Mouse (Mus musculus) hindbrain, embryonic 12.5 days (tissue): Measurements from ENCODE around the gene Atp6v1g2. TPM values are rescaled to one million over a fixed set of nuclear protein-coding genes. Genes with fewer than 3 reads are reported as not detected.

Experiments used
- ATAC-seq: fragments of 200-750 bp; cut with Nextera tagmentation; 2 replicates; pipeline ENCODE4 v1.8.0; 2017; ENCODE audit warnings: moderate TSS enrichment; ENCODE audit not compliant: low FRiP score
- H3K27ac ChIP-seq: fragments of 300-500 bp; sonication (generic); 2 replicates; pipeline ENCODE4 v1.5.1; 2016; ENCODE audit warnings: mild to moderate bottlenecking
- H3K27me3 ChIP-seq: fragments of 300-500 bp; sonication (generic); 2 replicates; pipeline ENCODE4 v1.6.1; 2016; ENCODE audit warnings: mild to moderate bottlenecking
- H3K36me3 ChIP-seq: fragments of 300-500 bp; sonication (generic); 2 replicates; pipeline ENCODE4 v1.6.1; 2016; ENCODE audit warnings: mild to moderate bottlenecking
- H3K4me1 ChIP-seq: fragments of 300-500 bp; sonication (generic); 2 replicates; pipeline ENCODE4 v1.6.1; 2016
- H3K4me2 ChIP-seq: fragments of 300-500 bp; sonication (generic); replicated peaks from 2 replicates; pipeline ENCODE4 v1.6.1; 2016; ENCODE audit warnings: mild to moderate bottlenecking
- H3K4me3 ChIP-seq: fragments of 300-500 bp; sonication (generic); 2 replicates; pipeline ENCODE4 v1.5.1; 2016; ENCODE audit warnings: mild to moderate bottlenecking
- H3K9ac ChIP-seq: fragments of 300-500 bp; sonication (generic); 2 replicates; pipeline ENCODE4 v1.6.1; 2016; ENCODE audit warnings: mild to moderate bottlenecking, moderate library complexity
- H3K9me3 ChIP-seq: fragments of 300-500 bp; sonication (generic); replicated peaks from 2 replicates; pipeline ENCODE4 v1.6.1; 2016; ENCODE audit warnings: mild to moderate bottlenecking
- WGBS: fragments of 180-500 bp; shearing (Covaris S2); methylation state at CpG from one replicate; pipeline ENCODE4 v1.1.7; 2016; 5-methylcytosine and 5-hydroxymethylcytosine counted together
- polyA plus RNA-seq: library from polyadenylated mRNA; unstranded; fragments of >200 nt; fragmentation: Nextera tagmentation; extraction: Ambion mirVana; gene quantifications from 2 replicates; pipeline ENCODE4 v1.2.1, GENCODE M21; 2016

Gene Atp6v1g2
- 21.1 and 23.0 TPM in 2 replicates for polyA plus RNA-seq

- WGBS: 84% methylated on average over 18 of the region's 18 CpGs
- H3K27me3 ChIP-seq: no peaks in the 10 kb centered on the region
- no peak for ATAC-seq
- H3K4me1 ChIP-seq: peaks cover 34% of the 10 kb centered on the region
- H3K36me3 ChIP-seq: peaks cover 28% of the 10 kb centered on the region
- no peaks in the 10 kb centered on the region for H3K9me3 ChIP-seq
- peak within 1 kb of the TSS; percentile 95; the same call in 1 of the 2 replicates for H3K27ac ChIP-seq
- H3K4me2 ChIP-seq: peak within 1 kb of the TSS; percentile 78
- H3K4me3 ChIP-seq: peak within 1 kb of the TSS; percentile 56
- H3K9ac ChIP-seq: peak within 1 kb of the TSS; percentile 85; the same call in 1 of the 2 replicates
Measured at GRCm38 (mm10) chr17:35233114-35233980, at the start of gene Atp6v1g2. Gene Atp6v1g2 (plus strand): TSS chr17:35233660.

GRCm38 (mm10) chr17:35185639-35186611 is 47.5 kb upstream of the Atp6v1g2 start:
- ATAC-seq: peak; percentile 11; the same call in 1 of the 2 replicates
- peak overlapping the region; percentile 30 for H3K4me3 ChIP-seq
- no peaks in the 10 kb centered on the region for H3K9me3 ChIP-seq
- WGBS: 2% methylated on average over 18 of the region's 18 CpGs
- H3K27ac ChIP-seq: peak overlapping the region; percentile 57
- H3K27me3 ChIP-seq: 0 out of 2 replicates have a peak, but pooled peaks cover 6% of the 10 kb centered on the region
- H3K36me3 ChIP-seq: no peaks in the 10 kb centered on the region
- H3K4me2 ChIP-seq: peak overlapping the region; percentile 53
- H3K9ac ChIP-seq: peak overlapping the region; percentile 50; the same call in 1 of the 2 replicates
- peaks cover 4% of the 10 kb centered on the region for H3K4me1 ChIP-seq

- Histone ChIP-seq H3K27ac (peak overlapping the region; percentile 57), H3K4me1 (peaks cover 4% of the 10 kb centered on the region), H3K27me3 (0 out of 2 replicates have a peak, but pooled peaks cover 6% of the 10 kb centered on the region), H3K4me3 (peak overlapping the region; percentile 30), H3K9ac (no peak overlapping the region), H3K36me3 (no peaks in the 10 kb centered on the region), H3K4me2 (peak overlapping the region; percentile 53), H3K9me3 (no peaks in the 10 kb centered on the region)
- ATAC-seq: peak; percentile 43; the same call in 1 of the 2 replicates
- WGBS: 1% methylated on average over 4 of the region's 4 CpGs
Measured at GRCm38 (mm10) chr17:35186681-35187080, 46.8 kb upstream of the Atp6v1g2 start.

GRCm38 (mm10) chr17:35187345-35187744 is 46.1 kb upstream of the Atp6v1g2 start:
- no peak overlapping the region for H3K4me3 ChIP-seq
- H3K27me3 ChIP-seq: 0 out of 2 replicates have a peak, but pooled peaks cover 6% of the 10 kb centered on the region
- no peak overlapping the region for H3K27ac ChIP-seq
- WGBS: 81% methylated on average over 4 of the region's 4 CpGs
- H3K4me1 ChIP-seq: peaks cover 4% of the 10 kb centered on the region
- H3K36me3 ChIP-seq: no peaks in the 10 kb centered on the region
- H3K9ac ChIP-seq: no peak overlapping the region
- no peak overlapping the region for H3K4me2 ChIP-seq
- H3K9me3 ChIP-seq: no peaks in the 10 kb centered on the region
- ATAC-seq: no peak

GRCm38 (mm10) chr17:35187959-35188610 is 45.4 kb upstream of the Atp6v1g2 start, which contains the start of gene Lst1:
Gene Lst1 (minus strand): TSS chr17:35188439.
- WGBS: 67% methylated on average over 7 of the region's 7 CpGs
- Histone ChIP-seq H3K9me3 (no peaks in the 10 kb centered on the region), H3K9ac (no peak within 1 kb of the TSS), H3K27me3 (0 out of 2 replicates have a peak, but pooled peaks cover 9% of the 10 kb centered on the region), H3K36me3 (no peaks in the 10 kb centered on the region), H3K4me2 (no peak within 1 kb of the TSS), H3K4me1 (peaks cover 4% of the 10 kb centered on the region), H3K27ac (no peak within 1 kb of the TSS), H3K4me3 (no peak within 1 kb of the TSS)
- ATAC-seq: no peak

GRCm38 (mm10) chr17:35189186-35189585 is 44.3 kb upstream of the Atp6v1g2 start:
- no peak for ATAC-seq
- WGBS: 73% methylated on average over 1 of the region's 1 CpGs

DNA sequence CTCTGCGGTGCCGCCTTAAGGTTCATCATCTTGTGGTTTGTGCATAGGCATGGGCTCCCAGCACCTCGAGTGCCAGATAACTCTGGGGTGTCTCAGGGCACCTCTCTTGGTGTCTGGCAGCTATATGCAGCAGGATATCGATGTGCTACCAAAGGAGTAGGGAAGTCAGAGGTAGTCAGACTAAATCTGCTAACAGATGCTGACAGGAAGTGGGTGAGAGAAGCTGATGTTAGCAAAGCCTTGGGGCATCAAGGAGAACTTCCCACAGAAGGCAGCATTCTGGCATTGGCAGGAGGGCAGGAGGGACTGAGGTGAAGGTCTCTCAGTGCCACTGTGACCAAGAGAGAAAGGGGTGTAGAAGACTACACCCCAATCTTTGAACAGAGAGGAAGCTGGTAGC is 43.4 kb upstream of the Atp6v1g2 start:
- no peak overlapping the region for H3K9ac ChIP-seq
- H3K9me3 ChIP-seq: no peaks in the 10 kb centered on the region
- ATAC-seq: no peak
- no peak overlapping the region for H3K27ac ChIP-seq
- H3K4me3 ChIP-seq: no peak overlapping the region
- 71% methylated on average over 4 of the region's 4 CpGs for WGBS
- H3K4me1 ChIP-seq: peaks cover 11% of the 10 kb centered on the region
- H3K36me3 ChIP-seq: no peaks in the 10 kb centered on the region
- no peak overlapping the region for H3K4me2 ChIP-seq
- H3K27me3 ChIP-seq: peaks cover 22% of the 10 kb centered on the region

More at GRCm38 (mm10) chr17:35189186-35189585, 44.3 kb upstream of the Atp6v1g2 start:
- H3K27me3 ChIP-seq: peaks cover 15% of the 10 kb centered on the region
- peaks cover 4% of the 10 kb centered on the region for H3K4me1 ChIP-seq
- H3K36me3 ChIP-seq: no peaks in the 10 kb centered on the region
- no peak overlapping the region for H3K4me3 ChIP-seq
- no peak overlapping the region for H3K4me2 ChIP-seq
- H3K9me3 ChIP-seq: no peaks in the 10 kb centered on the region
- H3K9ac ChIP-seq: no peak overlapping the region
- no peak overlapping the region for H3K27ac ChIP-seq

GRCm38 (mm10) chr17:35191723-35192122 is 41.7 kb upstream of the Atp6v1g2 start:
- WGBS: 65% methylated on average over 2 of the region's 2 CpGs
- H3K36me3 ChIP-seq: no peaks in the 10 kb centered on the region
- H3K4me2 ChIP-seq: no peak overlapping the region
- no peak overlapping the region for H3K4me3 ChIP-seq
- peaks cover 38% of the 10 kb centered on the region for H3K27me3 ChIP-seq
- no peak overlapping the region for H3K9ac ChIP-seq
- no peak overlapping the region for H3K27ac ChIP-seq
- no peaks in the 10 kb centered on the region for H3K9me3 ChIP-seq
- no peak for ATAC-seq
- H3K4me1 ChIP-seq: peaks cover 18% of the 10 kb centered on the region

DNA sequence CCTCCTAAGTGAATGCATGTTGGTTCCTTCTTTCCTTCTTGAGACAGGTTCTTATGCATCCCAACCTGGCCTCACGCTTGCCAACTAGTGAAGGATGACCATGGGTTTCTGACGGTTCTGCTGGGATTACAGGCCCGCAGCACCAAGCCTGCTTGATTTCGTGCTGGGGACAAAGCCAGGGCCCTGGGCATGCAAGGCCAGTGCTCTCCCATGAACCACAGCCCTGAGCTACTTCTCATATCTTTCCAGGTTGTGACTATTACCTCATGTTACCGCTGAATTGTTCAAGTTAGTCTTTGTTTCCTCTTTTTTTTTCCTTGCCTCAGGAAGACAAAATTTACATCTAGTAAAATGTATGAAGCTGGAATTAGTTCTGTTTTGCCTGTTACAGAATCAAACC is 40.5 kb upstream of the Atp6v1g2 start:
- H3K27ac ChIP-seq: no peak overlapping the region; the same call in 1 of the 2 replicates
- H3K9me3 ChIP-seq: no peaks in the 10 kb centered on the region
- H3K4me2 ChIP-seq: no peak overlapping the region
- no peak overlapping the region for H3K4me3 ChIP-seq
- H3K27me3 ChIP-seq: peaks cover 46% of the 10 kb centered on the region
- WGBS: 89% methylated on average over 5 of the region's 5 CpGs
- no peak for ATAC-seq
- H3K4me1 ChIP-seq: peaks cover 18% of the 10 kb centered on the region
- no peaks in the 10 kb centered on the region for H3K36me3 ChIP-seq
- no peak overlapping the region for H3K9ac ChIP-seq

DNA sequence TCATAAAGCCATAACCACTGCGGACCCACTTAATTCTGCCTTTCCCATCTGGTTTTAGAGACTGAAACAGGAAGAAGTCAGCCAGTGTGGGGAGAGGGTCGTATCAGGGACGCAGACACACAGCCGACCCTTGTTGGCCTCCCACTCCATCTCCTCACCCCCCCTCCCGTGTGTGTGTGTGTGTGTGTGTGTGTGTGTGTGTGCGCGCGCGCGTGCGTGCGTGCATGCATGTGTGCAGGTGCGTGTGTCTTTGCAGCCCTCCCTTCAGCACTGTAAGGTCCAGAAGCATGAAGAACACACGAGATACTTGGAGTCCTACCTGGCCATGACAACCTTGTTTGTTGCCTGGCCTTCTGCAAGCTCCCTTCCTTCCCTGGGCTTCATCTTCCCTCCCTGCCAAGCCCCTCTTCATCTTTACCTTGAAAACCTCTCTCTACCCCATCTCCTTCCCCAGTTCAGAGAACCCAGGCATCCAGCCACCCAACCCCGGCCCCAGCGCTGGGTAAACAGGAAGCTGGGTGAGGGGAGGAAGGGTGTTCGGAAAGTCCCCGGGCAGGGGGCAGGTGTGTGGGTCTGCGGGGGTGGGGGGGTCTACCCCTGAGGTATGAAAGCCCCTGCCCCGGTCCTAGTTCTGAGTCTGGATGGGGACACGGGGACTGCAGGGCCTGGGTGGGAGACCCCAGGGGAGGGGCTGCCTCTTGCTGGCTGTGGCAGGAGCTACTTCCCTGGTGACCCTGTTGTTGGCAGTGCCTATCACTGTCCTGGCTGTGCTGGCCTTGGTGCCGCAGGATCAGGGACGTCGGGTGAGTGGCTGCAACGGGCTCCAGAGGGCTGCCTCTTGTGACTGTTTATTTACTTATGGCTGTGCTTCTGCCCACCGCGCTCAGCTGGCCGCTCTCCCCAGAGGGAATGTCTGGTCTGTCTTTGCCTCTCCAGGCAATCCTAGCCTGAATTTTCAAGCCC is 39.3 kb upstream of the Atp6v1g2 start, which contains the start of gene Ltb:
Gene Ltb, plus strand, starts transcription at position 559 of the 963 bp plus-strand sequence.
- H3K4me1 ChIP-seq: peaks cover 18% of the 10 kb centered on the region
- peak within 1 kb of the TSS; percentile 60 for H3K4me2 ChIP-seq
- 67% methylated on average over 28 of the region's 28 CpGs for WGBS
- H3K4me3 ChIP-seq: peak within 1 kb of the TSS; percentile 35
- no peaks in the 10 kb centered on the region for H3K9me3 ChIP-seq
- peaks cover 54% of the 10 kb centered on the region for H3K27me3 ChIP-seq
- no peak within 1 kb of the TSS for H3K9ac ChIP-seq
- no peaks in the 10 kb centered on the region for H3K36me3 ChIP-seq
- no peak within 1 kb of the TSS for H3K27ac ChIP-seq
- no peak for ATAC-seq
